Mouse (Mus musculus): ENCODE data around the gene Tpsg1. TPM values are rescaled to one million over a fixed set of nuclear protein-coding genes. Genes with fewer than 3 reads are reported as not detected.

The Tpsg1 gene
- not detected in 2 replicates for polyA plus RNA-seq (2012; rRNA removed)

DNA sequence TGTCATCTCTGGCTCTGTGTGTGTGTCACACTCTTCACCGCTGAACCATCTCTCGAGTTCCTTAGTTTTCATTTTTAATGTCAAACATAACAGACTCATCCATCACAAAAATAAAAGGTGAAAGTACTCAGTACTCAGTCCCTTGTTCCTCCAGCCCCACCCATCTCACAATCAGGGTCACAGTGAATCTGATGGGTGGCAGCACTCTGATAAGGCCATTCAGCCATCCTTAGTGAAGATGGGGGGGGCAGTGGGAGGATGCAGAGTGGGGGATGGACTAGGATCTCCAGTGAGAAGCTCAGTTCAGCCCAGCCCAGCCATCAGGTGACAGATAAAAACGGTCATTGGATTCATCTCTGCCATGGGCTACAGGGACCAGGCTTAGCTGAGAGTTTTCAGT, at the start of gene Tpsg1:
Gene Tpsg1, plus strand, starts transcription at position 301 of the 400 bp plus-strand sequence.
- TF ChIP-seq CTCF (IDR thresholded peaks at IDR 0.05; ENCODE audit: control insufficient read depth, insufficient read depth, insufficient replicate concordance, low read depth, low read length) (no peak), POLR2A (IDR thresholded peaks at IDR 0.05; ENCODE audit: control insufficient read depth, low read depth, low read length) (no peak)
- Histone ChIP-seq H3K4me1 (ENCODE audit: control insufficient read depth, insufficient read depth, low read length) (no peaks in the 10 kb centered on the region), H3K36me3 (ENCODE audit: control insufficient read depth, insufficient read depth, low read length) (no peaks in the 10 kb centered on the region), H3K27me3 (ENCODE audit: control insufficient read depth, insufficient read depth, low read length) (no peaks in the 10 kb centered on the region), H3K4me3 (ENCODE audit: control insufficient read depth, low read depth, low read length) (no peak within 1 kb of the TSS), H3K27ac (ENCODE audit: control insufficient read depth, insufficient read depth, low read depth, low read length) (no peak within 1 kb of the TSS)

DNA sequence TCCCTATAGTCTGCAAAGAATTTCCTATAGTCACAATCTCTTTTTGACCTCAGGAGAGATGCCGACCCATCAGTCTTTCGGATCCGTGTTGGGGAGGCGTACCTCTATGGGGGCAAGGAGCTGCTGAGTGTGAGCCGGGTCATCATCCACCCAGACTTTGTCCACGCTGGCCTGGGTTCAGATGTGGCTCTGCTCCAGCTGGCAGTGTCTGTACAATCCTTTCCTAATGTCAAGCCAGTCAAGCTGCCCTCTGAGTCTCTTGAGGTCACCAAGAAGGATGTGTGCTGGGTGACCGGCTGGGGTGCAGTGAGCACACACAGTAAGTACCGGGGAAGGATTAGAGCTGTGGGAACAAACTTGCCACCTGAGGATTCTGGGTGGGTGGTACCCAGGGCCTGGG, 48.3 kb upstream of the Tpsg1 start:
- Histone ChIP-seq H3K4me1 (ENCODE audit: control insufficient read depth, insufficient read depth, low read length) (no peaks in the 10 kb centered on the region), H3K36me3 (ENCODE audit: control insufficient read depth, insufficient read depth, low read length) (no peaks in the 10 kb centered on the region), H3K27me3 (ENCODE audit: control insufficient read depth, insufficient read depth, low read length) (no peaks in the 10 kb centered on the region), H3K4me3 (ENCODE audit: control insufficient read depth, low read depth, low read length) (no peak overlapping the region), H3K27ac (ENCODE audit: control insufficient read depth, insufficient read depth, low read depth, low read length) (no peak overlapping the region)
- TF ChIP-seq CTCF (IDR thresholded peaks at IDR 0.05; ENCODE audit: control insufficient read depth, insufficient read depth, insufficient replicate concordance, low read depth, low read length), result no peak
- TF ChIP-seq POLR2A (IDR thresholded peaks at IDR 0.05; ENCODE audit: control insufficient read depth, low read depth, low read length), result no peak

DNA sequence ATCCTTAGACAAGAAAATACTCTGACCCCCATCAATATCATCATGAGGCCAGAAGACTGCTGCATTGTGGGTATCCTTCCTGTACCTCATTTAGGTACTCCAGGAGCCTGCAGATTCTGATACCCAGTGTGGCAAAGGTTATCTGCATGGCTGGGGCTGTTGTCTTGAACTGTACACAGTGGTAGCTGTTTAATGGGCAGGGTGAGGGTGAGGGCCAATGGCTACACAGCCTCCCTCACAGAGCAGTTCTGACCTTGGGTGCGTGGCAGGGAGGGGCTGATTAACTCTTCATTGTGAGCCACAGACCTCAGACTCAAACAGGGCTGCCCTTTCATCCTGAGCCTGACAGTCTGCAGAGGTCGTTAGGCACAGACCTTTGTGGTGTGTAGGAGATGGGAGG, 46.1 kb upstream of the Tpsg1 start:
- H3K36me3 ChIP-seq (ENCODE audit: control insufficient read depth, insufficient read depth, low read length), result no peaks in the 10 kb centered on the region

DNA sequence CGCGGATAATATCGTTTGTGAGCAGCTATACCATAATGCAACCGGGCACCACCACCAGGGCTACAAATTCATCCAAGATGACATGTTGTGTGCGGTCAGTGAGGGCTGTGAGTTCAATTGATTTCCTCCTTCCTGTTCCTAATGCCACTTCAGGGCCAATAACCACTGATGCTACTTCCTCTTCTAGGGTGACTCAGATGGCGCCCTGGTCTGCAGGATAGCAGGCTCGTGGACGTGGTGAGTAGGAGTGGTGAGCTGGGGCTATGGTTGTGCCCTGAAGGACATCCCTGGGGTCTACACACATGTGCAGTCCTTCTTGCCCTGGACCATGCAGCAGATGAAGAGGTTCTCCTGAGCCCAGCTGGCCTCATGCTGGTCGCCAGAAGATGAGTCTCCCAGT, 36.8 kb upstream of the Tpsg1 start:
- no peaks in the 10 kb centered on the region for H3K36me3 ChIP-seq (ENCODE audit: control insufficient read depth, insufficient read depth, low read length)
- H3K27ac ChIP-seq (ENCODE audit: control insufficient read depth, insufficient read depth, low read depth, low read length), result no peak overlapping the region
- no peak overlapping the region for H3K4me3 ChIP-seq (ENCODE audit: control insufficient read depth, low read depth, low read length)
- H3K27me3 ChIP-seq (ENCODE audit: control insufficient read depth, insufficient read depth, low read length), result no peaks in the 10 kb centered on the region
- H3K4me1 ChIP-seq (ENCODE audit: control insufficient read depth, insufficient read depth, low read length), result no peaks in the 10 kb centered on the region
- TF ChIP-seq POLR2A (IDR thresholded peaks at IDR 0.05; ENCODE audit: control insufficient read depth, low read depth, low read length) (no peak), CTCF (IDR thresholded peaks at IDR 0.05; ENCODE audit: control insufficient read depth, insufficient read depth, insufficient replicate concordance, low read depth, low read length) (no peak)

More for the DNA sequence above, 46.1 kb upstream of the Tpsg1 start:
- no peak overlapping the region for H3K27ac ChIP-seq (ENCODE audit: control insufficient read depth, insufficient read depth, low read depth, low read length)
- TF ChIP-seq POLR2A (IDR thresholded peaks at IDR 0.05; ENCODE audit: control insufficient read depth, low read depth, low read length) (no peak), CTCF (IDR thresholded peaks at IDR 0.05; ENCODE audit: control insufficient read depth, insufficient read depth, insufficient replicate concordance, low read depth, low read length) (no peak)
- no peaks in the 10 kb centered on the region for H3K27me3 ChIP-seq (ENCODE audit: control insufficient read depth, insufficient read depth, low read length)
- no peak overlapping the region for H3K4me3 ChIP-seq (ENCODE audit: control insufficient read depth, low read depth, low read length)
- H3K4me1 ChIP-seq (ENCODE audit: control insufficient read depth, insufficient read depth, low read length), result no peaks in the 10 kb centered on the region

DNA sequence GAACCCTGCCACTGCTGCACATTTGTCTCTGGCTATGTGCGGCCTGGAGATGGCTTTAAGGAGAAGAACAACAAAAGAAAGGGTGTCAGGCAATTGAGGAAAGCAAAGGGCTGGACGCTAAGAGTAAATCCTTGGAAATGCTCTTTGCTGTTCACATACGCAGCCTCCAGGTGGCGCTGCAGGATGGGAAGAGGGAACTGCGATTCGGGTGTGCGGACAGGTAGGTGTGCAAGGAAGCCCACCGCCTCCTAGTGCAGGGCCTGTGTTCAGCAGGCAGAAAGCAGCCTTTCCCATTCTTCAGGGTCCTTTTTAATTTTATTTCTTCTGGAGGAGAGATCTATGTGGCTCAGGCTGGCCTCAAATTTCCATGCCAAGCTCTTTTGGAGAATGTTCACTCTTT, 35.1 kb upstream of the Tpsg1 start:
- H3K27me3 ChIP-seq (ENCODE audit: control insufficient read depth, insufficient read depth, low read length), result no peaks in the 10 kb centered on the region
- H3K4me1 ChIP-seq (ENCODE audit: control insufficient read depth, insufficient read depth, low read length), result no peaks in the 10 kb centered on the region
- TF ChIP-seq CTCF (IDR thresholded peaks at IDR 0.05; ENCODE audit: control insufficient read depth, insufficient read depth, insufficient replicate concordance, low read depth, low read length) (peak; percentile 96; the same call in 1 of the 2 replicates), POLR2A (IDR thresholded peaks at IDR 0.05; ENCODE audit: control insufficient read depth, low read depth, low read length) (no peak)
- H3K27ac ChIP-seq (ENCODE audit: control insufficient read depth, insufficient read depth, low read depth, low read length), result no peak overlapping the region
- H3K36me3 ChIP-seq (ENCODE audit: control insufficient read depth, insufficient read depth, low read length), result no peaks in the 10 kb centered on the region
- H3K4me3 ChIP-seq (ENCODE audit: control insufficient read depth, low read depth, low read length), result no peak overlapping the region

DNA sequence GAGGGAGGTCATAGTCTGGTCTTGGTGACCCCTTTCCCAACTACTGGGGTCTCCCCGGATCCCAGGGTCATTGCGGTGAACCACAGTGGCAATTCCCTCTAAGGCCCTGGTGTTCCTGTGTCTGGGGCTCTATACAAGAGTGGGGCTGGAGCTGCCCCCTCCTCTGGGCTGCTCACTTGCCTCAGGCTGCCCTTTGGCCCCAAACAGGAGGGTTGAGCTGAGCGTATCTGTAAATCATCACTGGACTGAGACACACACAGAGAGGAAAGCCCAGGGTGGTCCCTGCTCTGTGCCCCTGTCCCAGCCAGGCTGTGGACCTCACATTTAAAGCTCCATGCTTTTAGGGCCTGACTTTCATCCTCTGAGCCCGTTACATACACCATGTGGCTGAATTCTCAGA, 30.9 kb upstream of the Tpsg1 start:
- no peaks in the 10 kb centered on the region for H3K36me3 ChIP-seq (ENCODE audit: control insufficient read depth, insufficient read depth, low read length)
- H3K27me3 ChIP-seq (ENCODE audit: control insufficient read depth, insufficient read depth, low read length), result no peaks in the 10 kb centered on the region
- no peaks in the 10 kb centered on the region for H3K4me1 ChIP-seq (ENCODE audit: control insufficient read depth, insufficient read depth, low read length)
- TF ChIP-seq CTCF (IDR thresholded peaks at IDR 0.05; ENCODE audit: control insufficient read depth, insufficient read depth, insufficient replicate concordance, low read depth, low read length), result no peak
- TF ChIP-seq POLR2A (IDR thresholded peaks at IDR 0.05; ENCODE audit: control insufficient read depth, low read depth, low read length), result no peak
- H3K27ac ChIP-seq (ENCODE audit: control insufficient read depth, insufficient read depth, low read depth, low read length), result no peak overlapping the region
- H3K4me3 ChIP-seq (ENCODE audit: control insufficient read depth, low read depth, low read length), result no peak overlapping the region

DNA sequence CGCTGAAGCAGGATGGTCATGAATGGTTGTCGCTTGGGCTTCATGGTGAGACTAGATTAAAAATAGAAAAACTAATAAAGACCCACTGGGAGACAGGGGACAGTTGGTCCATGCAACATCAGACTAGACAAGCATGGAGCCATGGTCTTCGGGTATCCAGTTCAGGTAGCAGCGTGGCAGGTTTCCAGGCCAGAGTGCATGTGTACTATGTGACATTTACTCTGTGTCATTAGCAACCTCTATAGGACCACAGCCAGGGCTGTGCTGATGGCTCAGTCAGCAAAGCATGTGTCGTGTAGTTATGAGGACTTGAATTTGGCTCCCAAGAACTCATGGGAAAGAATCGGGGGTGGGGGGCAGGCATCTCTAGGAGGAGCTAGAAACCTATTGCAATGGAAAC, 29.1 kb upstream of the Tpsg1 start:
- no peaks in the 10 kb centered on the region for H3K36me3 ChIP-seq (ENCODE audit: control insufficient read depth, insufficient read depth, low read length)
- H3K4me1 ChIP-seq (ENCODE audit: control insufficient read depth, insufficient read depth, low read length), result no peaks in the 10 kb centered on the region
- H3K4me3 ChIP-seq (ENCODE audit: control insufficient read depth, low read depth, low read length), result no peak overlapping the region
- no peaks in the 10 kb centered on the region for H3K27me3 ChIP-seq (ENCODE audit: control insufficient read depth, insufficient read depth, low read length)
- no peak overlapping the region for H3K27ac ChIP-seq (ENCODE audit: control insufficient read depth, insufficient read depth, low read depth, low read length)
- no peak for TF ChIP-seq CTCF (IDR thresholded peaks at IDR 0.05; ENCODE audit: control insufficient read depth, insufficient read depth, insufficient replicate concordance, low read depth, low read length)

DNA sequence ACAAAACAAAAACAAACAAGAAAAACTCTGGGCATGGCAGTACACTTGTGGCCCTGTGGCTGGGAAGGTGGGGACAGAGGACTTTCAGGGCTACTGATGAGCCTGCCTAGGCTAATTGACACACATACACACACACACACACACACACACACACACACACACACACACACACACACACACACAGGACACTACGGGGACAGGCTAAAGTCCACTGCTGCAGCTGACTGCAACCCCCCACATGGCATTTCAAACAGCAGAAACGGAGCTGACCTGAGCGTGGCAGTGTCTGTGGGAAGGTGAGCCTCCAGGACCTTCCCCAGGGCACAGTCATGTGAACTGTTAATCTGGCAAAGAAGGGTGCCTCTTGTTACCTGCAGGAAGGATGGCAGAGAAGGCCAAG, 27.6 kb upstream of the Tpsg1 start:
- Histone ChIP-seq H3K4me3 (ENCODE audit: control insufficient read depth, low read depth, low read length) (no peak overlapping the region), H3K4me1 (ENCODE audit: control insufficient read depth, insufficient read depth, low read length) (no peaks in the 10 kb centered on the region), H3K27me3 (ENCODE audit: control insufficient read depth, insufficient read depth, low read length) (no peaks in the 10 kb centered on the region), H3K27ac (ENCODE audit: control insufficient read depth, insufficient read depth, low read depth, low read length) (no peak overlapping the region), H3K36me3 (ENCODE audit: control insufficient read depth, insufficient read depth, low read length) (no peaks in the 10 kb centered on the region)
- TF ChIP-seq POLR2A (IDR thresholded peaks at IDR 0.05; ENCODE audit: control insufficient read depth, low read depth, low read length) (no peak), CTCF (IDR thresholded peaks at IDR 0.05; ENCODE audit: control insufficient read depth, insufficient read depth, insufficient replicate concordance, low read depth, low read length) (no peak)
